ENCODE assay signal across 10 mouse cellular contexts in genomic region chr9:45550662-45551061, GRCm38 (mm10).
A peak's percentile ranks its signal among the peaks of the same experiment; 100 is the strongest.
DNase-seq lines count a peak whose midpoint lies in the region; ATAC-seq and TF ChIP-seq lines count a peak whose summit lies in the region.
"Had no signal": no experiment of that assay in that cellular context is flagged by ENCODE, and none has a peak within 500 bp of the region (broad histone marks: within the 10 kb centered on the region; RNA-seq: fewer than 3 reads in every experiment).

No protein-coding gene starts in this region.

- H3K27me3 ChIP-seq in forebrain, embryonic 10.5 days (ENCODE audit: poor library complexity, severe bottlenecking): no peaks in the 10 kb centered on the region
- H3K27me3 ChIP-seq in forebrain, embryonic 11.5 days (ENCODE audit: control insufficient read depth, insufficient read depth, low read length): no peaks in the 10 kb centered on the region
- H3K27me3 ChIP-seq in hindbrain, embryonic 15.5 days: no peaks in the 10 kb centered on the region

- H3K27ac ChIP-seq in forebrain, embryonic 10.5 days: peak overlapping the region; percentile 45
- no peak overlapping the region for H3K27ac ChIP-seq in forebrain, embryonic 11.5 days (ENCODE audit: low read depth, low read length)
- H3K27ac ChIP-seq in hindbrain, embryonic 15.5 days (replicated peaks): peak overlapping the region; percentile 51
- no peak overlapping the region for H3K27ac ChIP-seq in gastrocnemius, adult 2 months

- TF ChIP-seq CTCF in gastrocnemius, adult 2 months (IDR thresholded peaks at IDR 0.05): no peak

- no peak overlapping the region for H3K4me3 ChIP-seq in forebrain, embryonic 10.5 days
- no peak overlapping the region for H3K4me3 ChIP-seq in forebrain, embryonic 11.5 days (ENCODE audit: low read depth, low read length)
- no peak overlapping the region for H3K4me3 ChIP-seq in hindbrain, embryonic 15.5 days
- no peak overlapping the region for H3K4me3 ChIP-seq in gastrocnemius, adult 2 months

- H3K9ac ChIP-seq in forebrain, embryonic 11.5 days (ENCODE audit: low read length): no peak overlapping the region
- no peak overlapping the region for H3K9ac ChIP-seq in hindbrain, embryonic 15.5 days

- 74% methylated on average over 4 of the region's 4 CpGs for WGBS in forebrain, embryonic 10.5 days
- WGBS in forebrain, embryonic 11.5 days: 69% methylated on average over 4 of the region's 4 CpGs
- WGBS in hindbrain, embryonic 15.5 days: 42% methylated on average over 4 of the region's 4 CpGs

- H3K9me3 ChIP-seq in forebrain, embryonic 10.5 days: no peaks in the 10 kb centered on the region
- no peaks in the 10 kb centered on the region for H3K9me3 ChIP-seq in forebrain, embryonic 11.5 days (ENCODE audit: control insufficient read depth, low read length)
- no peaks in the 10 kb centered on the region for H3K9me3 ChIP-seq in hindbrain, embryonic 15.5 days

- H3K36me3 ChIP-seq in forebrain, embryonic 10.5 days (replicated peaks): no peaks in the 10 kb centered on the region
- H3K36me3 ChIP-seq in forebrain, embryonic 11.5 days (ENCODE audit: control insufficient read depth, insufficient read depth, low read length): no peaks in the 10 kb centered on the region
- no peaks in the 10 kb centered on the region for H3K36me3 ChIP-seq in hindbrain, embryonic 15.5 days

- no peak for ATAC-seq in forebrain, embryonic 11.5 days (replicated peaks; ENCODE audit: low FRiP score)
- ATAC-seq in hindbrain, embryonic 15.5 days (ENCODE audit: low FRiP score, low read depth): peak; percentile 65; the same call in 1 of the 2 replicates

- H3K4me1 ChIP-seq in forebrain, embryonic 10.5 days: peaks cover 43% of the 10 kb centered on the region
- peaks cover 13% of the 10 kb centered on the region for H3K4me1 ChIP-seq in forebrain, embryonic 11.5 days (replicated peaks; ENCODE audit: control insufficient read depth, insufficient read depth, low read length)
- H3K4me1 ChIP-seq in hindbrain, embryonic 15.5 days (replicated peaks): peaks cover 48% of the 10 kb centered on the region

- intact Hi-C loops in gastrocnemius, adult 2 months (cut with DNase I): no loop called here

- no peak overlapping the region for H3K4me2 ChIP-seq in forebrain, embryonic 11.5 days (ENCODE audit: low read depth, low read length, severe bottlenecking)
- H3K4me2 ChIP-seq in hindbrain, embryonic 15.5 days: no peak overlapping the region

- no peak for DNase-seq in forebrain, embryonic 10.5 days (ENCODE audit: extremely low spot score, low spot score)
- no peak for DNase-seq in forebrain, embryonic 11.5 days (ENCODE audit: low spot score)
- DNase-seq in MN1 (ENCODE audit: low spot score): peak; percentile 44
- peak; percentile 82 to 83 for DNase-seq in cerebellum, postnatal 14 days
- DNase-seq in gastrocnemius, postnatal 10 days: no peak
- DNase-seq in embryo, embryonic 9.5 days (ENCODE audit: extremely low spot score): no peak
- DNase-seq in gastrocnemius, adult 2 months: no peak
- DNase-seq: kidney, adult 11 months; lung, postnatal 10 days had no signal

Comparison
In these comparisons a context has a peak if more than half of its experiments do, and no peak if none do; other contexts are left out.
1. H3K27ac ChIP-seq: peak in forebrain, embryonic 10.5 days (single experiment) and hindbrain, embryonic 15.5 days (single experiment); none in forebrain, embryonic 11.5 days (single experiment) and gastrocnemius, adult 2 months (single experiment).
2. DNase-seq: peak in MN1 (single experiment) and cerebellum, postnatal 14 days (2 of 2); none in forebrain, embryonic 10.5 days (single experiment), forebrain, embryonic 11.5 days (single experiment), gastrocnemius, postnatal 10 days (single experiment), embryo, embryonic 9.5 days (single experiment) and gastrocnemius, adult 2 months (single experiment).